Mouse (Mus musculus): ENCODE data around the gene Pde9a.

DNA sequence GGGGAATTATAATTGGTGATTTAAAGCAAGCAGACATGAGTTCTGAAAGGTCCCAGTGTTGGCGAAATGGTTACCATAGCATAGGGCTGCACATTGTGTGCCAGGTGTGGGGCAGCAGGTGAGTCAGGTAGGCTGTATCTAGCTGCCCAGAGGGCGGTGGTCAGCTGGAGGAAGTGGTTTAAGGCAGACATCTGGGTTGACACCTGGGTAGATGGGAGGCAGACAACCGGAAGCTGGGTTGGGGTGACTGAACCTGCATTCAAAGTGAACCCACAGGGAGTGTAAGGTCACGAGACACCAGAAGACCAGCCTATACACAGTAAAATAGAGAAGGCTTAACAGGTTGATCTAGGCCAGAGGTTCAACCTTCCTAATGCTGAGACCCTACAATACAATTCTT is 54.0 kb downstream of the Pde9a start:
- TF ChIP-seq CTCF (IDR thresholded peaks at IDR 0.05; ENCODE audit: control insufficient read depth, insufficient read depth, insufficient read length): no peak
- no peak for TF ChIP-seq MYOG (IDR thresholded peaks at IDR 0.05; ENCODE audit: control insufficient read depth, extremely low read depth, insufficient read length)
